Mouse (Mus musculus): ENCODE measurements at regions not wholly inside any gene's neighbourhood (a gene's known extent, or its start where the extent isn't known, plus 50 kb on each side); places are given as distances from the start of the nearest gene placed in this dataset.

DNA sequence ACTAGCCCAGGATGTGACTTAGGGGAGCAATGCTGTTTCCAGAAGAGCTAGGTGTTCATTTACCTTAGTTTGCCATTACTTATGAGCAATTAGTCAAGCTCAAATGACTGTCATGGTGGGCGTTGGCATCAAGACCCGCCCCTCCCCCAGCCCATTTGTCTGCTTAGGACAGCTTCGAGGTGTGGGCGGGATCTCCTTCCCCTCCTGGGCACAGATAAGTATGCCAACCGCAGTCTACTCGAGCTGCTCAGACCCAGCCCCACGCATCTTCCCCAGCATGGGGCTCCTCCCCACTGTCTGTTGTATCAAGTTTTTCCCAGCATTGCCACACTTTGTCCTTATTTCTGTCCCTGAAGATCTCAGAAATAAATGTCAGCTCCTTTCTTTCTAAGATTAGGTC, 179.6 kb downstream of the Sp3 start:
- TF ChIP-seq CTCF (conservative IDR thresholded peaks at IDR 0.05; ENCODE audit: insufficient read depth, insufficient read length, low read depth, low read length) (no peak), POLR2A (IDR thresholded peaks at IDR 0.05; ENCODE audit: low read depth, low read length) (no peak)
